Mouse (Mus musculus): ENCODE results near the gene Rundc3b.
A peak's percentile ranks its signal among the peaks of the same experiment; 100 is the strongest.

Gene Rundc3b

DNA sequence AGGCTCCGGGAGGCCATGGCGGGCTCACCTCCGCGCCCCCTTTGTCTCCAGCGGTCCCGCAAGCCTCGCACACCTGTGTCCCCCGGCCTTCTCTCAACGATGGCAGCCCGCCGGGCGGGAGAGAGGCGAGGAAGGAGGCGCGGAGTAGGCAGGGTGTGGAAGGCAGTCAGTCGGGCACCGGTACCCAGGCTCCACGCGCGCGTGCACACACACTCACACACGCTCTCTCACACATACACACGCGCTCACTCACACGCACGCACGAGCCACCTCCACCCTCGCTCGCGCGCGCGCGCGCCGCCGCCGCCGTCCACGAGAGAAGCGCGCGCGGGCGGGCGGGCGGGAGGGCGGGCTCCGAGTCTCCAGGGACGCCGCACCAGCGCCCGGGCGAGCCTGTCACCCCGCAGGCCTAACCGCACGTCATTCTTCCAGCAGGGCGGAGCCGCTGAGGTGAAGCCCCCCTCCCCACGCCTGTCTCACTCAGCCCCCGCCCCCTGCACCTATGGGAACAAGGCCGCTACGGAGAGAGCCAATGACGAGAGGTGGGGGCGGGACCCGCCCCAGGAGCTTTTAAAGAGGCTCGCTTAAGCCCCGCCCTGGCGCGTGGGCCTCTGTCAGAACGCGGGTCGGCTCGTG is at the start of gene Rundc3b:
Rundc3b (minus strand) TSS at position 357 of the 636 bp plus-strand sequence.
- peak; percentile 88 for DNase-seq (ENCODE audit: low read depth, low spot score)

- no peak for DNase-seq (ENCODE audit: low read depth, low spot score)
These were observed 46.9 kb upstream of the Rundc3b start for GRCm38 (mm10) chr5:8669606-8670005.

GRCm38 (mm10) chr5:8667758-8668474 is 45.2 kb upstream of the Rundc3b start:
- DNase-seq (ENCODE audit: low read depth, low spot score) = no peak

- DNase-seq (ENCODE audit: low read depth, low spot score) = no peak
These were observed 41.9 kb upstream of the Rundc3b start for GRCm38 (mm10) chr5:8664678-8665077.

DNA sequence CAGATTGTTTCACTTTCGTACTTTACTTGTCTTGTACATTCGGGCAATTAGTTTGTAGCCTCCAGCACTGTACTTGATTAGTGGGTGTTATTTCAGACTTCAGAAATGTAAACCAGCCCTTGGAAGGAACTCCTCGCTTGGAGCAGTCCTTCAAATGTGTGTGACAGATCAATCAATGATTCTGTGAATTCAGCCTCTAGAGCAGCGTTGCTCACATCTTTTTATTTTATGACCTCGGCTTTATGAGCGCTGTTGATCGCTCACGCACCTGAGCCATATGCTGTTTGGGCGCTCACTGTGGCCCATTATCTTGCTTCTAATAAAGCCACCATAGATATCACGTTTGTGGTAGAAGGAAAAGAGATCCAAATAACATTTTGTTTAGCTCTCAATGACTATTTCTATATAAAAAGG is 38.0 kb upstream of the Rundc3b start:
- DNase-seq (ENCODE audit: low read depth, low spot score) = peak; percentile 33

DNA sequence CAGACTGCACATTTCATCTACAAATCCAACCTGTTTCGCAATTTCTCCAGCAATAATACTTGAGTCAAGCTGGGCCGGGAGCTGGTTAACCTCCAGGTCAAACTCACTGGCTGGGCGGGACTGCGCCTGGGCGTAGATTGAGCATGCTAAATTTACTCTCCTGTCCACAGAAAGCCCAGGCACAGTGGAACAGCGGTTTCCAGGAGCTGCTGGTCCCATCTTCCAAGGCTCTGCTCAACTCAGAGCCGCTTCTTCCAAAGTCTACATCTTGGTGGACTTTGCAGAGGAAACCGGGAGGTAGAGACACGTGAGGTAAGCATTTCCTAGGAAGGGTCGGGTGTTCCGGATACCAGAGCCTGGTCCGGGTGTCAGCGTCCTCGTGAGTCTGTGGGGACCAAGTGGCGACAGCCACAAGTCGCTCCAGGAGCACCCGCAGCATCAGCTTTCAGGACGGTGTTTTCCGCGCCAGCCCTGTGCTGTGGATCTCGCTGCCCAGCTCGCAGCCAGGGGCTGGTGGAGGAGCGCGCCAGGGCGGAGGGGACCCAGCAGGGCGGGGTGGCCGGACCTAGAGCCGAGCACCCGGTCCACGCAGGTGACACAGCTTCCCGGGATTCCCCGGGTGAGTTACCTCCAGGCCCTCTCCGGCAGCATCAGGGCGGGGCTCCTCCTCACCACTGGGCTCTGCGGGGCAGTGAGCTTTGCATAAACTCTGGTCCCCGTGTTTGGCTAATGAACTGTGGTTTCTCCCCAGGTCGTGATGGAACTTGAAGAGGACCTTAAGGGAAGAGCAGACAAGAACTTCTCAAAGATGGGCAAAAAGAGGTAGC is 37.4 kb upstream of the Rundc3b start, which contains the start of gene Abcb1a:
Abcb1a (plus strand) TSS at position 167 of the 827 bp plus-strand sequence.
- DNase-seq (ENCODE audit: low read depth, low spot score) = peak; percentile 18

GRCm38 (mm10) chr5:8652085-8652484 is 29.3 kb upstream of the Rundc3b start:
- no peak for DNase-seq (ENCODE audit: low read depth, low spot score)

DNA sequence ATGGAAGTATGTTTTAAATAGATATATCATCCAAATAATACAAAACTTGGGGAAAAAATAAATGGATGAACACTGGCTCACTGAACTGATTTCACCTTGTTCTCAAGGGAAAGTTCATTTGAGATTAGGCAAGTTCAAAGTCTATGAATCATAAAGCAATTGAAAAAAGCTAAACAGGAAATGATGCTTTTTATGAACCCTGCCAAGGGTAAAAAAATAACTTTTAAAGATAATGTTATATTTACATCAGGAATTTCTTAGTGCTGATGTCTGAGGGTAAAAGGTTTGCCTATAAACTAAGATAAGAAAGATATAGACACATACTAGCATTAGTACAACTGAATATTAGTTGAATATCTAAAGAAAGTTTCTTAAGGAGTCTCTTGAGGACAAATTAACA is 26.0 kb upstream of the Rundc3b start:
- DNase-seq (ENCODE audit: low read depth, low spot score) = no peak

- no peak for DNase-seq (ENCODE audit: low read depth, low spot score)
These were observed 25.5 kb upstream of the Rundc3b start for GRCm38 (mm10) chr5:8648300-8648699.

DNA sequence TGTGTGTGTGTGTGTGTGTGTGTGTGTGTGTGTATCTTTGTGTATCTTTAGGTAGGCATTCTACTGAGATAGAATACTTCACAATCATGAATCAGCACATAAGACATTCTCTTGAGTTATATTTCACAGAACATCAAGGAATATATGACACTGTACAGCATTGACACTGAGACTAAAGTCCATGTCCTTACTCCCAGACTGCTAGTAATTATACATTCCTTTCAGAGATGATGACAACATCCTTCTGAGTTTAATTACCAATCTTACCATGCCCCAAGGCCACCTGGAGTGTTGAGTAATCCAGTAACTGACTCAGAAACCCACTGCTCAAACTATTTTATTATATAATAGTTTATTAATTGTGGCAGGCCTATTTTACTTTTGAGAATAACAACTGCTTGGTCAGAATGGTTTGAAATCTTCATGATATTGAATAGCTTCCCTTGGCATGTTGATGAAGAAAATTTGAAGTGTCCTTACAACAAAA is 11.8 kb upstream of the Rundc3b start:
- DNase-seq (ENCODE audit: low read depth, low spot score) = no peak

GRCm38 (mm10) chr5:8632901-8633300 is 10.1 kb upstream of the Rundc3b start:
- DNase-seq (ENCODE audit: low read depth, low spot score) = no peak

DNA sequence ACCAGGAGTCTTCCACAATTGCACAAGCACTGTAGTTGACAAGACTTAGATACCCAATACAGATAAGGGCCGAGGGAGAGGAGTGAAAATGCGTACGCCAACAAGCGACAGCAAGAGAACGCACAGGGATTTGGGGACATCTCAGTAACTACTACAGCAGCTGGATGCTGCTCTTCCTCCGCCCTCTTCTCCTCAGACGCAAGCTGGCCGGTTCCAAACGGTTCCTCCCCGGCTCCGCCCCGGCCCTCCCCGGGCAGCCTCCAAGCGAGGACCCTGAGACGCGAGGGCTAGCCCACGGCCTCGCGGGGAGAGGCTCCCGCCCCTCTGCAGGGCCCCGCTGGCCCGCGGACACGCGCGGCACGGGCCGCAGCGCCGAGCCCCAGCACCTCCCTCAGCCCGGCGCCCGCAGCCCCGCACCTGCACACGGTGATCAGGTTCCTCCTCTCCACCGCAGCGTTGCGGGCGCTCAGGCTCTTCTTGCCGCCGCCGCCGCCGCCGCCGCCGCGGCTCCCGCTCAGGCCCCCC is 619 bp downstream of the Rundc3b start:
- DNase-seq (ENCODE audit: low read depth, low spot score) = peak; percentile 17

- no peak for DNase-seq (ENCODE audit: low read depth, low spot score)
These were observed 51.6 kb downstream of the Rundc3b start for GRCm38 (mm10) chr5:8571118-8571517.

DNA sequence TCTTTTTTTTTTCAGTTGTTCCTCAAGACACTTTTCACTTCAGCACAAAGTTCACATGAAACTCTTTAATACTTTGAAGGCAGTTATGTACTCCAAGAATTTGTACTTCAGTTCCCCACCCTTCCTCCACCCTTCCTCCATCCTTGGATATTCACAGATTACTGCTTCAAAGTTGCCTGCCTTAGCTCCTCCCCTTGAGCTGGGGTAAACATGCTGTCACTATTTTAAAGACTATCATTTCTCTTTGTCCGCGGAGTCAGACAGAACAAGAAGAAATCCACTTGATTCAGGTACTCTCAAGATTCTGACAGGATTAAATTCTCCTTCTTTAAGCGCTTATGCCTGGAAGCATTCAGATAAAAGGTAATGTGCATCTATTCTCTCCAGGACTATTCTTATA is 55.9 kb downstream of the Rundc3b start:
- no peak for DNase-seq (ENCODE audit: low read depth, low spot score)

DNA sequence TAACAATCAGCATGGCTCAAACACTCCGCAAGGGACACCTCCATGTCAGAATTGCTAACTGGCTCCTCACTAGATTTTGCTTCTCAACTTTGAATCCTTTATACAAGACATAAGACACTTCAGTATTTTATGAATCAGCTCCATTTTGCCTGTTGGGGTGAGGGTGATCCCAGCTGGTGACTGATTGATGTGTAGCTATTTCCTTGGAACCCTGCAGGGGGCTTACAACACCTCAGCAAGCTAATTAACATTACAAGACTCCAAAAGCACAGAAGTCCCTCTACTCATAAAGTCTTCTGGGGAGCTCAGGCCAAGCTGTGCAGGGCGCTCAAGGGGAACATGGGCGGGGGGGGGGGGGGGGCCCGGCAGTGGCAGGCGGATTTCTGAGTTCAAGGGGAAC is 78.2 kb downstream of the Rundc3b start:
- peak; percentile 23 for DNase-seq (ENCODE audit: low read depth, low spot score)

- no peak for DNase-seq (ENCODE audit: low read depth, low spot score)
These were observed 80.0 kb downstream of the Rundc3b start for GRCm38 (mm10) chr5:8542631-8543207.

DNA sequence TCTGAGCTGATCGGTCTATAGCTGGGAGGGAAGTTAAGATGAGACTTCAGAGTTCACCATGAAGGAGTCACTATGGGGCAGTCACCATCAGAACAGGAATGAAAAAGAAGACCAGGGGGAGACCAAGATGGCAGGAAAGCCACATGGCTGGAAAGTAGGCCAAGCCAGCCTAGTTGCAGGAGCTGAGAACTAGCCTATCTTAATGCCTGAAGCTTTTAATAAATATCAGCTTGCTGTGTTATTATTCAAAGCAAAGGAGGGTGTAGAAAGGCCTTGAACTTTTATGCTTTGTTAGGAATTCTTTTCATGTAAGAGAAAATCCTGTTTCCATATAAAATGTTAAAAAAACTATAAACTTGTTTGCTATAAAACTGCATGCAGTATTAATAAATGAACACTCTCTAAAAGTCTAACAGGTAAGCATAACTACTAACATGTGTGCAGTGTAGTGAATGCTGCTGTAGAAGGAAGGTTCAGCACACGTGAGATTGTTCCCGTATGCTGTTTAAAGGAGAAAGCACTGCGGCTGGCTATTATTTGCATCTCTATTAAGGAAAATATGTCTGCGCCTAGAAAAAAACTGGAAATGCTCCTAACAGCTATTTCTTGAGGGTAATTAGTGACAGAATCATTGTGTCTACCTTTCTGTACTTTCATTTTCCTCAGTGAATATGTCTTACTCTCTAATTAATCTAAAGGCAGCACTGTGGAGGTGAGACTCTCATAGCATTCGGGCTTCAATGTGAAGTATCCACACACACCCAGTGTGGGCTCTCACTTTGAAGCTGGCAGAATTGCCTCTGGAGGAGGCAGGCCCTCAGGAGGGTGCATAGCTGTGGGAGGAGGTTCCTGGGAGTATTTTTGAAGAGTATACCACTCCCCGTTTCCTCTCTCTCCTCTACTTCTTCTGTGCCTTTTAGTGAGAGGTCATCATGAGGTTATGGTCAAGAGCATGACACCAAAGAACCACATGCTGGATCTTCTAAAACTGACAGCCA is 81.3 kb downstream of the Rundc3b start:
- peak; percentile 2 for DNase-seq (ENCODE audit: low read depth, low spot score)

GRCm38 (mm10) chr5:8519006-8519405 is 103.7 kb downstream of the Rundc3b start:
- DNase-seq (ENCODE audit: low read depth, low spot score) = no peak

DNA sequence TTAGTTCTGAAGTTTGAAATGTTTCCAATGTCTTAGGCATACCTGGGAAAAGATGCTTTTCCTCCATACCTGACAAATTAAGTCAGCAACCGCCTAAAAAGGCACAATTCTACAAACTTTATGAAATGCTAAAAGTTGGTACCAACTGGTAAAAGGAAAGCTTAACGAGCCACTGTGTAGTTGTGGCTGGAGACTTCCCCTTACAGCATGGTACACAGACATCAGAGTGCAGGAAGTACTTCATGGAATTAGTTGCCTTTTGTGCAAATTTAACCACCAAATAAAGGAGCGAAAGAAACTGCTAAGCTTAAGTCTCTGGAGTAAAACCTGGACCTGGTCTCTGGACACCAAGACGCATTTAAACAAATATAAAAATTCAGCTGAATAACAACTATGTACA is 131.0 kb downstream of the Rundc3b start:
- no peak for DNase-seq (ENCODE audit: low read depth, low spot score)

DNA sequence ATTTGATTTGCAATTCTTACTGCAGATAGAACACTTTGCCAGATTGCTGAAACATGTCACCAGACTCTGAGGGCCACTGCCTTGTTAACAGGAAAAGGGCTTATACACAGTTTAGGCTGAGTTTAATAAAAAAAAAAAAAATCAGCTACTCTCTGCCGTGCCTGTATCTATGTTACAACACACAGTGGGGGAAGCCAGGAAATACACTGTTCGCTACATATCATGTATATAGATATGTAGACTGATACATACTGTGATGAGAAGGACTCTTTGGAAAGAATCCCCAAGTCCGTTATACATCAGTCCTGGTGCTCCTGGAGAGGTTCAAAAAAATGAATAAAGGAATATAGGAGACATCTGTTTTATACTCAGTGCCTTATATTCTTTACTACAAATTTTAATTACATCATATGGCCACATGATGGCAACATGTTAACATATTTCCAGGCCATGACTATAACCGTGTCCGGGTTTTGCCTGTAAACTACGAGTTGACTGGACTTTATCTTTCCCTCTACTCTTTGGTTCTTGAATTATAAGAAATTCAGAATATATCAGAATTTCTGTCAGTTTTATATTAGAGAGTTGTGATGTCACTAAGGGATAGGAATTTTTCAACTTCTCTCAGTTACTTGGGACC is 133.2 kb downstream of the Rundc3b start:
- DNase-seq (ENCODE audit: low read depth, low spot score) = peak; percentile 20

Data from forelimb bud, embryonic 11.5 days (tissue).